Mouse (Mus musculus): Measurements from ENCODE around the gene Zfp609.
A peak's percentile ranks its signal among the peaks of the same experiment; 100 is the strongest.

Zfp609 gene

GRCm38 (mm10) chr9:65762728-65763127 lies 64.6 kb downstream of the Zfp609 start:
- no peak for DNase-seq (ENCODE audit: low spot score in 2 of 2)

- DNase-seq (ENCODE audit: low spot score in 2 of 2): no peak
Observed at GRCm38 (mm10) chr9:65759992-65760391, 67.4 kb downstream of the Zfp609 start.

- DNase-seq (ENCODE audit: low spot score in 2 of 2): no peak
Observed at GRCm38 (mm10) chr9:65759256-65759655, 68.1 kb downstream of the Zfp609 start.

GRCm38 (mm10) chr9:65757826-65758225 lies 69.5 kb downstream of the Zfp609 start:
- no peak for DNase-seq (ENCODE audit: low spot score in 2 of 2)

- DNase-seq (ENCODE audit: low spot score in 2 of 2): no peak
Observed at GRCm38 (mm10) chr9:65755673-65756375, 71.5 kb downstream of the Zfp609 start.

GRCm38 (mm10) chr9:65755164-65755563 lies 72.2 kb downstream of the Zfp609 start:
- no peak for DNase-seq (ENCODE audit: low spot score in 2 of 2)

- no peak for DNase-seq (ENCODE audit: low spot score in 2 of 2)
Observed at GRCm38 (mm10) chr9:65752632-65753031, 74.7 kb downstream of the Zfp609 start.

GRCm38 (mm10) chr9:65751906-65752305 lies 75.5 kb downstream of the Zfp609 start:
- DNase-seq (ENCODE audit: low spot score in 2 of 2): no peak

GRCm38 (mm10) chr9:65748102-65748501 lies 79.3 kb downstream of the Zfp609 start:
- DNase-seq (ENCODE audit: low spot score in 2 of 2): no peak

GRCm38 (mm10) chr9:65746479-65746878 lies 80.9 kb downstream of the Zfp609 start:
- no peak for DNase-seq (ENCODE audit: low spot score in 2 of 2)

- DNase-seq (ENCODE audit: low spot score in 2 of 2): no peak
Observed at GRCm38 (mm10) chr9:65745456-65745855, 81.9 kb downstream of the Zfp609 start.

- peak; percentile 51 to 68 for DNase-seq (ENCODE audit: low spot score in 2 of 2)
Observed at GRCm38 (mm10) chr9:65744171-65745082, 82.9 kb downstream of the Zfp609 start.

GRCm38 (mm10) chr9:65743809-65744170 lies 83.6 kb downstream of the Zfp609 start:
- DNase-seq (ENCODE audit: low spot score in 2 of 2): no peak

- no peak for DNase-seq (ENCODE audit: low spot score in 2 of 2)
Observed at GRCm38 (mm10) chr9:65743322-65743721, 84.0 kb downstream of the Zfp609 start.

- no peak for DNase-seq (ENCODE audit: low spot score in 2 of 2)
Observed at GRCm38 (mm10) chr9:65742777-65743176, 84.6 kb downstream of the Zfp609 start.

- DNase-seq (ENCODE audit: low spot score in 2 of 2): no peak
Observed at GRCm38 (mm10) chr9:65741066-65741852, 86.1 kb downstream of the Zfp609 start.

- DNase-seq (ENCODE audit: low spot score in 2 of 2): no peak
Observed at GRCm38 (mm10) chr9:65734931-65735330, 92.4 kb downstream of the Zfp609 start.

- no peak for DNase-seq (ENCODE audit: low spot score in 2 of 2)
Observed at GRCm38 (mm10) chr9:65728588-65728987, 98.8 kb downstream of the Zfp609 start.

- DNase-seq (ENCODE audit: low spot score in 2 of 2): no peak
Observed at GRCm38 (mm10) chr9:65727491-65727890, 99.9 kb downstream of the Zfp609 start.

GRCm38 (mm10) chr9:65726431-65726830 lies 100.9 kb downstream of the Zfp609 start:
- no peak for DNase-seq (ENCODE audit: low spot score in 2 of 2)

GRCm38 (mm10) chr9:65725291-65725622 lies 102.1 kb downstream of the Zfp609 start:
- DNase-seq (ENCODE audit: low spot score in 2 of 2): no peak

Data from frontal cortex, postnatal 10 days (tissue).